Mouse (Mus musculus): Measurements from ENCODE around the gene Thada. TPM values are rescaled to one million over a fixed set of nuclear protein-coding genes. Genes with fewer than 3 reads are reported as not detected.

Gene Thada
- total and polyA plus RNA-seq, 3 experiments = 17.3 to 26.7 (median 22.2) TPM

DNA sequence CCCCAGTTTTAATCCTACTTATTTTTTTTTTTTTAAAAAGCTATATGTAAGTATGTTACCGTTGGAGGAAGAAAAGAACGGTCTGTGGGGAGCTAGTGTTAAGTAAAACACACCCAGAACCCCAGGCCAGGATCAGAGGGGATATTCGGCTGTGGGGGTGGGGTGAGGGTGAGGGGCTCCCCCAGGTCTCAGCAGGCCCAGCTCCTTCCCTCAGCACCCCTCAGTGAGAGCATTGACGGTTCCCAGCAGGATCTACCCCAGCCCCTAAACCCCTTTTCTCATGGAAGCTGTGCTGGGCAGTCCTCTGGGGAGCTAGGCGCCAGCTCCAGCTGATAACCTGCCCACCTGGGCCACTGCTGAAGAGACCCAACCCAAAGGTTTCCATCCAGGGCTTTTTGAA, 316.4 kb downstream of the Thada start:
- no peaks in the 10 kb centered on the region for H3K9me3 ChIP-seq (replicated peaks; ENCODE audit: low read length)
- dilution Hi-C loops (cut with MboI; ENCODE audit: extremely low pct_ligation_motif_present, extremely low pct_unique_long_range_greater_than_20kb, low sequenced_read_pairs) = no loop called here
- H3K27ac ChIP-seq (ENCODE audit: insufficient read depth, low read depth) = no peak overlapping the region
- H3K4me1 ChIP-seq (ENCODE audit: control insufficient read depth in 1 of 2, insufficient read depth in 2 of 2) = peaks cover 25 to 66% of the 10 kb centered on the region in 2 experiments
- no peaks in the 10 kb centered on the region for H3K79me2 ChIP-seq (replicated peaks; ENCODE audit: control insufficient read depth, extremely low read depth, insufficient read depth, poor library complexity, severe bottlenecking)
- in situ Hi-C loops (cut with MboI; ENCODE audit: low pct_ligation_motif_present, low pct_unique_long_range_greater_than_20kb, low sequenced_read_pairs) = no loop called here
- TF ChIP-seq HCFC1 (IDR thresholded peaks at IDR 0.05; ENCODE audit: low read depth, low read length) (no peak), RCOR1 (conservative IDR thresholded peaks at IDR 0.05; ENCODE audit: low read depth, low read length) (no peak), RAD21 (IDR thresholded peaks at IDR 0.05; ENCODE audit: low read depth, low read length) (no peak), ELF1 (IDR thresholded peaks at IDR 0.05; ENCODE audit: low read depth, low read length) (no peak), MAZ (IDR thresholded peaks at IDR 0.05; ENCODE audit: low read depth, low read length) (no peak), MEF2A (IDR thresholded peaks at IDR 0.05; ENCODE audit: borderline replicate concordance, low read depth, low read length) (no peak), USF1 (IDR thresholded peaks at IDR 0.05; ENCODE audit: low read depth, low read length) (no peak), IRF4 (IDR thresholded peaks at IDR 0.05; ENCODE audit: low read depth, low read length) (no peak), JUN (IDR thresholded peaks at IDR 0.05; ENCODE audit: insufficient read depth, low read depth, low read length) (no peak), MAX (IDR thresholded peaks at IDR 0.05; ENCODE audit: low read length) (no peak), BHLHE40 (IDR thresholded peaks at IDR 0.05; ENCODE audit: low read depth, low read length) (no peak)
- H3K9ac ChIP-seq (ENCODE audit: insufficient read depth, low read depth) = no peak overlapping the region
- H3K4me3 ChIP-seq (replicated peaks in 1 of 3; ENCODE audit: low read depth in 2 of 3, low read length in 2 of 3, poor library complexity in 1 of 3) = no peak overlapping the region
- no peaks in the 10 kb centered on the region for H3K36me3 ChIP-seq (replicated peaks in 1 of 2; ENCODE audit: control insufficient read depth in 1 of 2, insufficient read depth in 1 of 2, low read length in 1 of 2)
- no peak overlapping the region for H3K4me2 ChIP-seq (ENCODE audit: insufficient read depth, low read depth, poor library complexity, severe bottlenecking)
- H3K27me3 ChIP-seq (replicated peaks) = no peaks in the 10 kb centered on the region
- no peak for DNase-seq (ENCODE audit: extremely low read depth)

DNA sequence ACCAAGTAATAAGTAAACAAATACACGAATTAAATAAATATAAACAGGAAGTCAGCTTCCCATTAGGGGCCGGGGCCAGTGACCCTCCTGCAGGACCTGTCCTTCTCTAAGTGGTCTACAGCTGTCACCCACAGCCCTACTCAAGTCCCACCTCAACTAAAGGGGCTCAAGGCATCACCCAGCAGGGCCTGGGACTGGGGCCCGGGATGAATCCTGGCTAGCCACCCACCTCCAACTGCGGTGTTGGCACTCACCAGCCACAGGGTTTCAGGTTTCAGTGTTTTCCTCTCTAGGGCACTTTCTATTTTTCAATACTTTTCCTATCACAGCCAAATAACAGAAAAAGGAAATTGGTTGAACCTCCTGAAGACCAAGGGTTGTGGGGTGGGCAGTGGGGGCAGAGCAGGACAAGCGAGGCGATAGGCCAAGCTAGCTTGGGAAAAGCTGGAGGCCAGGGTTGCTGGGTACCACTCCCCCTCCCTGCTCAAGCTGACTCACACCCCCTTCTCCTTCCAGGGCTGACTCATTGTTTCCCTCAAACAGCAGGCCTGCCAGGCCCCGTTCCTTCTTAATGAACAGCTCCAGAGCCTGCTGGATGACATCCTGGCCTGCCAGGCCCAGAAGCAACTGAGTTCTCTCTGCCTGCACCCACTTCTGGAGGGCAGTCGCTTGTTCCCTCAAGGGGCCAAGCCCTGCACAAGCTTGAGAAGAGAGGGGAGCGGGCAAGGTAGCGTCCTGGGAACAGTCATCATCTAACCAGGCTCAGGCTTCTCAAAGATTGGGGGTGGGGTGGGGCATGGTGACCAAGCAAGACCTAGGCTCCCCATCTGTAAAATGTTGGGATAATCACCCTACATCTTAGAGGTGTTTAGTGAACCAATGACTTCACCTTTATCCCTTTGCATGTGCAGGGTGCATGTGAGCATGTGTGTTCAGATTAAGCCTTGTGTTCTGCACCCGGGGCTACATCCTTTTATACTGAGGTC, 317.2 kb downstream of the Thada start:
- peak; percentile 65 for DNase-seq (ENCODE audit: extremely low read depth)
- TF ChIP-seq ZMIZ1 (IDR thresholded peaks at IDR 0.05; ENCODE audit: low read depth, low read length) (no peak), CHD2 (IDR thresholded peaks at IDR 0.05; ENCODE audit: low read length) (no peak), MAX (IDR thresholded peaks at IDR 0.05; ENCODE audit: low read length) (no peak), JUN (IDR thresholded peaks at IDR 0.05; ENCODE audit: insufficient read depth, low read depth, low read length) (peak; percentile 55), PAX5 (IDR thresholded peaks at IDR 0.05; ENCODE audit: low read length) (no peak), ZC3H11A (IDR thresholded peaks at IDR 0.05; ENCODE audit: low read depth, low read length) (no peak), USF2 (conservative IDR thresholded peaks at IDR 0.05; ENCODE audit: low read depth, low read length) (no peak), SMC3 (IDR thresholded peaks at IDR 0.05; ENCODE audit: low read depth, low read length) (no peak), POLR2A (IDR thresholded peaks at IDR 0.05; ENCODE audit: low read depth, low read length) (no peak), BHLHE40 (IDR thresholded peaks at IDR 0.05; ENCODE audit: low read depth, low read length) (no peak), NRF1 (IDR thresholded peaks at IDR 0.05; ENCODE audit: low read depth, low read length) (no peak), ZKSCAN1 (IDR thresholded peaks at IDR 0.05; ENCODE audit: borderline replicate concordance, low read depth, low read length) (no peak), MAFK (IDR thresholded peaks at IDR 0.05; ENCODE audit: insufficient replicate concordance, low read length) (no peak), NELFE (IDR thresholded peaks at IDR 0.05; ENCODE audit: low read depth, low read length) (no peak), TCF12 (IDR thresholded peaks at IDR 0.05; ENCODE audit: low read depth, low read length) (no peak), CTCF (conservative IDR thresholded peaks at IDR 0.05 in 1 of 2, IDR thresholded peaks at IDR 0.05 in 1 of 2; ENCODE audit: low read depth in 2 of 2, low read length in 2 of 2) (no peak), KAT2A (IDR thresholded peaks at IDR 0.05; ENCODE audit: insufficient replicate concordance, low read length) (no peak), MAZ (IDR thresholded peaks at IDR 0.05; ENCODE audit: low read depth, low read length) (0 out of 2 replicates have a peak, but pooled peaks have one; percentile 3)
- dilution Hi-C loops (cut with MboI; ENCODE audit: extremely low pct_ligation_motif_present, extremely low pct_unique_long_range_greater_than_20kb, low sequenced_read_pairs) = no loop called here

More for the DNA sequence above, 317.2 kb downstream of the Thada start:
- H3K4me2 ChIP-seq (ENCODE audit: insufficient read depth, low read depth, poor library complexity, severe bottlenecking) = no peak overlapping the region
- no peak overlapping the region for H3K27ac ChIP-seq (ENCODE audit: insufficient read depth, low read depth)
- H3K27me3 ChIP-seq (replicated peaks) = no peaks in the 10 kb centered on the region
- no peaks in the 10 kb centered on the region for H3K36me3 ChIP-seq (replicated peaks in 1 of 2; ENCODE audit: control insufficient read depth in 1 of 2, insufficient read depth in 1 of 2, low read length in 1 of 2)
- in situ Hi-C loops (cut with MboI; ENCODE audit: low pct_ligation_motif_present, low pct_unique_long_range_greater_than_20kb, low sequenced_read_pairs) = no loop called here
- H3K79me2 ChIP-seq (replicated peaks; ENCODE audit: control insufficient read depth, extremely low read depth, insufficient read depth, poor library complexity, severe bottlenecking) = no peaks in the 10 kb centered on the region
- peaks cover 25 to 66% of the 10 kb centered on the region in 2 experiments for H3K4me1 ChIP-seq (ENCODE audit: control insufficient read depth in 1 of 2, insufficient read depth in 2 of 2)
- no peak overlapping the region for H3K9ac ChIP-seq (ENCODE audit: insufficient read depth, low read depth)
- H3K9me3 ChIP-seq (replicated peaks; ENCODE audit: low read length) = no peaks in the 10 kb centered on the region
- H3K4me3 ChIP-seq (replicated peaks in 1 of 3; ENCODE audit: low read depth in 2 of 3, low read length in 2 of 3, poor library complexity in 1 of 3) = no peak overlapping the region

All from CH12.LX (cell line).